Mouse (Mus musculus) frontal cortex, adult 2 months (tissue): ENCODE measurements around the gene Gstcd. TPM values are rescaled to one million over a fixed set of nuclear protein-coding genes. Genes with fewer than 3 reads are reported as not detected.

Experiments used
- DNase-seq, 2 experiments: peaks; one replicate each; pipeline ENCODE4 v3.0.0; 2022; ENCODE audit warnings: low spot score in 1 of 2; ENCODE audit errors: extremely low spot score in 1 of 2
- polyA plus RNA-seq: library from polyadenylated mRNA; depleted of rRNA; stranded (reverse); fragments of >200 nt; gene quantifications from 2 replicates; pipeline ENCODE4 v1.2.3, GENCODE M21; 2012; rRNA removed

Gene Gstcd
- polyA plus RNA-seq, 1 experiment, result 4.2 TPM

DNA sequence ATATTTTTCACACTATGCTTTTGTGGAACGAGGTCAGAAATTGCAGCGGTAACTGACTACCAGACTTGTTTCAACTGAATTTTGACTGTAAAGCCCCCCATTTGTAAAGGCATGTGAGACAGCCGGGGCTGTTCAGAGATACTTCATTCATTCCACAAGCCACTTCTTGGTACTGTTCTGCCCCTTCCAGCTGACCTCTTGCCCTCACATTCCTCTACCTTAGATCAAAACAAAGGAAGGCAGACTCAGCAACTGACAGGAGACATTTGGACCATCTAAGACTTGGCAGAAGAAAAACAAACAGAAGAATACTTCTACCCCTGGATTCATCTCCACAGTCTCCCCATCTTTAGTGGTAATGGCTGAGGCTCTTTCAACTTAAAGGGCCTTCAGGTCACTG lies 147.2 kb downstream of the Gstcd start:
- no peak for DNase-seq

GRCm38 (mm10) chr3:132944193-132944592 lies 147.6 kb downstream of the Gstcd start:
- no peak for DNase-seq

DNA sequence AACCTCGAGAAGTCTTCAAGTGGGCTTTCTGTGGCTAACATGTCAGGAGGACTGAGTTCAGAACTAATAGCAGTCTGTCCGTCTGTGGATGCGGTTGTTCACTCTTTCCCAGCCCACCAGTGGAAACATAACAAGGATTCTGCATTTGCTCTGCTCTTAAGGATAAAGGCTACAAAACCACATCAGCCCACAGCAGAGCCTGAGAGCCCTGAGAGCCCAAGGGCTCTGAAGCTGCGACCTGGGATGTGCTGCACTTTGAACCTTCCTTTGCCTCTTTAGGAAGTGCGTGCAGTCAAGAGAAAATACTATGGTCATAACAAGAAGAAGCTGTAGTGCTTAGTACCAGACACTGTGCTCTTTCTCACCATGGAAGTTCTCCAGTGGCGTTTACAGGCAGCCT lies 149.1 kb downstream of the Gstcd start:
- no peak for DNase-seq

DNA sequence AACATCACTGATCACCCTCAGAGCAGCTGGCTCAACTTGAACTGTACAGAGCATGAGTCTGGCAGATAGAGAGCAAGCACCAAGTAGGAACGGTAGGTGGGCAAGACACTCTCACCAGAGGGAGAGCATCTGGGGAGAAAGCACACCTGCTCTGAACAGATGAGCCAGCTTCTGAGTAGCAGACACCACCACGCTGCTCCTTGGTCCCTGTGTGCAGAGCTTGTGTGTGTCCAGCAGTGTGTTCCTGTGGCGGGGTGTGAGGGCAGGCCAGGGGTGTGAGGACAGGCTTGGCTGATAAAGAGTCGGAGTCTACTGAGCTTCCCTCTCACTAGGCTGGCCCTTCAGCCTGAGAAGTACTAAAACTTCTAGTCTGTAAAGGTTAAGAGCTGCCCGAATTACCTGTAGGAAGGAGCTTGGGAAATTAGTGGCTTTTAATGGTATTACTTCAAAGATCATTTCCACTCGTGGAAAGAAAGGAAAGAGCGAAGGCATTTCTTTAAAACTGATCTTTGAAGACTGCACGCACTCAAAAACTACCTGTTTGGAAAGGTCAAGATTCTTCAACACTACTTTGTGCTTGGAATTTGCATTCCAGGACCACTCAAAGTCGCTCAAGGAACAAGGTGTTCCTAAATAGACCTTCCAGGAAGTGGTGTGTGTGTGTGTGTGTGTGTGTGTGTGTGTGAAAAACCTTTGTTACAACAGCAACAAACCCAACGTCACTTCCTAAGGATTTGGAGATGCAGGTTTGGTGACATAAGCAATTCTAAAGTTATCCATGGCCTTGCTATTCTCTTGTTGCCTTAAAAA lies 151.4 kb downstream of the Gstcd start:
- DNase-seq, result no peak

GRCm38 (mm10) chr3:132939006-132939405 lies 152.8 kb downstream of the Gstcd start:
- DNase-seq, result no peak

GRCm38 (mm10) chr3:132934649-132935048 lies 157.2 kb downstream of the Gstcd start:
- no peak for DNase-seq

Other genes with a start within 250 kb of the Gstcd start
- gene Npnt, start 141.7 kb downstream of the Gstcd start, polyA plus RNA-seq, result 11.7 and 12.4 TPM in 2 replicates
- 7.5 and 8.0 TPM in 2 replicates for gene Ints12, start 193 bp downstream of the Gstcd start, polyA plus RNA-seq
- 0.13 TPM in 1 of 2 replicates, not detected in the other for gene Arhgef38, start 142.9 kb upstream of the Gstcd start, polyA plus RNA-seq
- 63.3 and 65.8 TPM in 2 replicates for gene Ppa2, start 218.1 kb upstream of the Gstcd start, polyA plus RNA-seq